10 mouse cellular contexts compared by ENCODE assay signal in the genomic region with DNA sequence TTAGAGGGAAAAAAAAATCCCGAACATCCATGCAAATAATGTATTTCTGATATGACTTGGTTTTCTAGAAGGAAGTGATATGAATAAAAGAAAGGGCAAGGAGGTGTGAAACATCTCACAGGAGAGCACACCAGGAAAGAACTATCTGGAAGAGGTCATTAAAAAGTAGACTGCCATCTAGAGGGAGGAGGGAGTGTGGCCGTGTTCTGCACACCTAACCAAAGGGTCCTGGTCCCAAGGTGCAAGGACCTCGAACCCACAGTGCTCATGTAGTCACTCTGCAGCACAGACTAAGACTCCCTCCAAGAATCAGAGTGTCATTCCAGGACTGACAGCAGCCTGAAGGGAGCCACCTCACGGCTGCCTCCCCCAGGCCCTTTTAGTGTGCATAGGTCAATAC.
DNase-seq lines count a peak whose midpoint lies in the region; ATAC-seq and TF ChIP-seq lines count a peak whose summit lies in the region.
"Had no signal": no experiment of that assay in that cellular context is flagged by ENCODE, and none has a peak within 500 bp of the region (broad histone marks: within the 10 kb centered on the region; RNA-seq: fewer than 3 reads in every experiment).

No protein-coding gene starts in this region.

- no peak for TF ChIP-seq POLR2A in cerebellum, adult 2 months (IDR thresholded peaks at IDR 0.05; ENCODE audit: borderline replicate concordance, insufficient read depth, low read length)
- no peak for TF ChIP-seq POLR2A in thymus, adult 2 months (IDR thresholded peaks at IDR 0.05; ENCODE audit: control insufficient read depth, extremely low read depth, insufficient read depth, low read length, poor library complexity)

- H3K4me1 ChIP-seq in cerebellum, adult 2 months (ENCODE audit: control insufficient read depth, insufficient read depth, low read length), result no peaks in the 10 kb centered on the region; the same call in 1 of the 2 replicates
- H3K4me1 ChIP-seq in thymus, adult 2 months (replicated peaks; ENCODE audit: control insufficient read depth, insufficient read depth, low read length), result peaks cover 5% of the 10 kb centered on the region; the same call in 1 of the 2 replicates

- H3K36me3 ChIP-seq in thymus, adult 2 months (ENCODE audit: control insufficient read depth, insufficient read depth, low read length), result no peaks in the 10 kb centered on the region

- 0 out of 2 replicates have a peak, but pooled peaks have one; percentile 60 for ATAC-seq in common myeloid progenitor, adult 5-6 weeks (replicated peaks; ENCODE audit: low read depth, poor library complexity, severe bottlenecking)

- no peak overlapping the region for H3K4me3 ChIP-seq in cerebellum, adult 2 months (replicated peaks; ENCODE audit: insufficient read depth, low read depth, low read length)
- H3K4me3 ChIP-seq in layer of hippocampus, adult 2 months, result no peak overlapping the region
- H3K4me3 ChIP-seq in thymus, adult 2 months (ENCODE audit: control insufficient read depth, insufficient read depth, low read length), result no peak overlapping the region
- H3K4me3 ChIP-seq: erythroblast, embryonic 14.5 days had no signal

- TF ChIP-seq CTCF in cerebellum, adult 2 months (IDR thresholded peaks at IDR 0.05; ENCODE audit: borderline replicate concordance, insufficient read depth, low read depth, low read length), result peak; percentile 34; the same call in 1 of the 2 replicates
- TF ChIP-seq CTCF in layer of hippocampus, adult 2 months (conservative IDR thresholded peaks at IDR 0.05), result peak; percentile 74
- TF ChIP-seq CTCF in thymus, adult 2 months (IDR thresholded peaks at IDR 0.05; ENCODE audit: borderline replicate concordance, control insufficient read depth, extremely low read depth, insufficient read depth, low read length, poor library complexity), result peak; percentile 20; the same call in 1 of the 2 replicates

- no peak overlapping the region for H3K27ac ChIP-seq in cerebellum, adult 2 months (ENCODE audit: insufficient read depth, low read length)
- H3K27ac ChIP-seq in layer of hippocampus, adult 2 months, result no peak overlapping the region
- no peak overlapping the region for H3K27ac ChIP-seq in thymus, adult 2 months (ENCODE audit: control insufficient read depth, insufficient read depth, low read length)

- no peak for DNase-seq in cerebellum, adult 2 months
- DNase-seq in cerebellum, adult 9-10 months, result no peak
- DNase-seq in layer of hippocampus, adult 2 months (ENCODE audit: low spot score in 2 of 2), result no peak
- DNase-seq in layer of hippocampus, adult 18-20 months (ENCODE audit: low spot score in 2 of 2), result no peak
- peak; percentile 56 for DNase-seq in thymus, adult 2 months
- no peak for DNase-seq in natural killer cell, adult 2 months (ENCODE audit: low spot score in 2 of 2)
- DNase-seq in frontal cortex, postnatal 25 days (ENCODE audit: low spot score in 2 of 2), result no peak
- DNase-seq: heart, postnatal 4 days had no signal

- no peaks in the 10 kb centered on the region for H3K27me3 ChIP-seq in cerebellum, adult 2 months (ENCODE audit: control insufficient read depth, insufficient read depth, low read length)
- no peaks in the 10 kb centered on the region for H3K27me3 ChIP-seq in thymus, adult 2 months (ENCODE audit: control insufficient read depth, insufficient read depth, low read length)

- 89% methylated on average over 4 of the region's 4 CpGs for WGBS in cerebellum, adult 2 months
- 73% methylated on average over 4 of the region's 4 CpGs for WGBS in thymus, adult 2 months

Comparison
In these comparisons a context has a peak if more than half of its experiments do, and no peak if none do; other contexts are left out.
1. CTCF ChIP-seq: peak in every context shown above with its lines; median percentile 74 in layer of hippocampus, adult 2 months; 34 in cerebellum, adult 2 months; 20 in thymus, adult 2 months.